Mouse (Mus musculus) small intestine, adult 2 months (tissue): ENCODE results near the gene Ifnar2. TPM values are rescaled to one million over a fixed set of nuclear protein-coding genes. Genes with fewer than 3 reads are reported as not detected.

ENCODE experiments used
- H3K27ac ChIP-seq: fragments of 200-500 bp; 2 replicates; pipeline ENCODE4 v1.5.1; 2012; ENCODE audit warnings: low read depth, low read length, control low read depth, inconsistent platforms; ENCODE audit not compliant: insufficient read depth
- H3K27me3 ChIP-seq: fragments of 200-500 bp; 2 replicates; pipeline ENCODE4 v1.6.1; 2012; ENCODE audit warnings: mild to moderate bottlenecking, moderate library complexity, low read length, inconsistent platforms; ENCODE audit not compliant: control insufficient read depth, insufficient read depth
- H3K36me3 ChIP-seq: fragments of 200-500 bp; 2 replicates; pipeline ENCODE4 v1.6.1; 2012; ENCODE audit warnings: mild to moderate bottlenecking, low read length, control low read depth, inconsistent platforms; ENCODE audit not compliant: control insufficient read depth, insufficient read depth
- H3K4me1 ChIP-seq: fragments of 200-500 bp; 2 replicates; pipeline ENCODE4 v1.6.1; 2012; ENCODE audit warnings: low read length, inconsistent platforms, mixed read lengths; ENCODE audit not compliant: control insufficient read depth, insufficient read depth, insufficient read length
- H3K4me3 ChIP-seq: fragments of 200-500 bp; 2 replicates; pipeline ENCODE4 v1.5.1; 2012; ENCODE audit warnings: low read depth, mild to moderate bottlenecking, control low read depth, inconsistent platforms, low read length, moderate library complexity
- CTCF ChIP-seq: fragments of 200-500 bp; IDR thresholded peaks from 2 replicates; pipeline ENCODE4 v1.5.1; 2012; ENCODE audit warnings: low read depth, mild to moderate bottlenecking, control low read depth, inconsistent platforms, low read length, moderate library complexity, mixed read lengths; ENCODE audit not compliant: insufficient replicate concordance, insufficient read length; ENCODE audit errors: extremely low read depth
- POLR2A ChIP-seq: fragments of 200-500 bp; IDR thresholded peaks from 2 replicates; pipeline ENCODE4 v1.6.1; 2012; ENCODE audit warnings: low read depth, mild to moderate bottlenecking, control low read depth, inconsistent platforms, low read length, moderate library complexity
- WGBS: fragments of 180-500 bp; shearing (Covaris S2); methylation state at CpG from one replicate; pipeline ENCODE4 v1.1.7; 2018; 5-methylcytosine and 5-hydroxymethylcytosine counted together
- polyA plus RNA-seq: library from polyadenylated mRNA; depleted of rRNA; stranded (reverse); fragments of >200 nt; gene quantifications from 2 replicates; pipeline ENCODE4 v1.2.3, GENCODE M21; 2012

The Ifnar2 gene
- polyA plus RNA-seq, 1 experiment: 25.3 TPM

DNA sequence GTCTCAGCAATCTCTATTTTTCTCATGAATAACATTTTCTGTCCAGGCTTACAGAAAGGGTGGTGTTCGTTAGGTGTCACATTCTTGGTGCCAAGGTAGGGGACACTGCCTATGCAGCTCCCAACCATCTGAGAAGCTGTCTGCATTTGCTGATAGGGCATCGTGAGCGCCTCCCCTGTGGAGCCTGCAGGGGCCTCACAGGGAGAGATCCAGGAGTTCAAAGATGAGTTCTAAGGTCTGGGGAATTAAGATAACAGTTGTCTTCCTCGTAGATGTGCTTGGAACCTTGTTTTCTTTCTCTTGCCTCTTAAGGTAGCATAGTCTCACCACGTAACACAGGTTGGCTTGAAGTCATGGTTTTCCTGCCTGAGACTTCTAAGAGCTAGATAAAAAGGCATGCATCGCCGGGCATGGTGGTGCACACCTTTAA lies 69.2 kb downstream of the Ifnar2 start:
- TF ChIP-seq CTCF (0 out of 2 replicates have a peak, but pooled peaks have one; percentile 2), POLR2A (no peak)
- Histone ChIP-seq H3K27me3 (no peaks in the 10 kb centered on the region), H3K4me3 (no peak overlapping the region), H3K36me3 (no peaks in the 10 kb centered on the region), H3K27ac (peak overlapping the region; percentile 74), H3K4me1 (peaks cover 18% of the 10 kb centered on the region; the same call in 1 of the 2 replicates)
- 44% methylated on average over 7 of the region's 7 CpGs for WGBS

DNA sequence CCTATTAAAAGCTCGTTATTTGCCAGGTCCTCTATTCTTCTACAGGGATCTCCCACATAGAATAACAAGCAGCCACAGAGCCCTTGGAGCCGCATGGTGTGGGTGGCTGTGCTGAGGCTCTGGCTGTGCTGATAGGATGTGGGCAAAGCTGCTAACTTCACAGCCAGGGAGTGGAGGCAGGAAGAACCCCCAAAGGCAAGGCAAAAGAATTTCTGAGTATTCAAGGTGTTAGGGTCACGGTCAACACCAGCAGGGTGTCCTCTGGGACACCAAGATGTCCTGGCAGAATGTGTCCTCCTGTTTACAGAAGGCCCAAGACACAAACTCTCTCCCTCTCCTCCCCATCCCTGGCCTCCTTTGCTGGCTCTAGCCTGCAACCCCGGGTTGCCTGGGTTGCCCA lies 69.9 kb downstream of the Ifnar2 start:
- no peaks in the 10 kb centered on the region for H3K27me3 ChIP-seq
- TF ChIP-seq POLR2A: no peak
- TF ChIP-seq CTCF: no peak
- no peak overlapping the region for H3K4me3 ChIP-seq
- no peaks in the 10 kb centered on the region for H3K36me3 ChIP-seq
- 83% methylated on average over 4 of the region's 4 CpGs for WGBS
- H3K27ac ChIP-seq: peak overlapping the region; percentile 25
- peaks cover 24% of the 10 kb centered on the region; the same call in 1 of the 2 replicates for H3K4me1 ChIP-seq

DNA sequence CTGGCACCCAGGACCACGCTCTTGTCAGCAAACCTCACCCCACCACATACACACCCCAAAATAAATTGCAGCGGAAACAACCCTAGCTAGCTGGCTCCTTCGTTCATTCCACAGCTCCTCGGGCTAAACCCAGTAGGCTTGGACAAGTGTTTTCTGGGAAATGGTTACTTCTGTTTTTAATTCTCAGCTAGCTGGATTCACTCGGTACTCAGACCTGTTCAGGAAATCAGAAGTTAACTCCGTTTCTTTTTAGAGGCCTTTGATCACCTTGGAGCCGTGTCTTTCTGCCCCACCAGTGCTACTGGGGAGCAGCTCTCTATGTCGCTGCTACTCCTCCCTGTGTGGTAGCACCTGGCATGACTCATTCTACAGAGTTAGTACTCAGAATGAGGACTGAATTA lies 70.6 kb downstream of the Ifnar2 start:
- 79% methylated on average over 8 of the region's 8 CpGs for WGBS

DNA sequence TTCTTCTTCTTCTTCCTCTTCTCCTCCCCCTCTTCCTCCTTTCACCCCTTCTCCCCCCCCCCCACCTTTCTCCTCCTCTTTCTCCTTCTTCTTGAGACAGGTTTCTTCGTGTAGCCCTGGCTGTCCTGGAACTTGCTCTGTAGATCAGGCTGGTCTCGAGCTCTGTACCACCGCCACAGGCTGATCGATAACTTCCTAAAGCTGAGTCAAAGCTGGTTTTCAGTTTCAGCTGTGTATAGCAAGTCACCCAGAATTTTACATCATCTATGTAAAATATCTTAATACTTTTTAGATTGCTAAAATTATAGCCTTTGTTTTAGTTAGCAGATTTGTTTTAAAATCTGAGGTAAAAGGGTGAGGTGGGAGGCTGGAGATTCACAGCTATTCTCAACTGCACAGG lies 72.3 kb downstream of the Ifnar2 start:
- no peak overlapping the region for H3K4me3 ChIP-seq
- TF ChIP-seq CTCF: no peak
- no peak for TF ChIP-seq POLR2A
- H3K27me3 ChIP-seq: no peaks in the 10 kb centered on the region
- H3K36me3 ChIP-seq: no peaks in the 10 kb centered on the region
- 80% methylated on average over 4 of the region's 4 CpGs for WGBS
- peaks cover 43% of the 10 kb centered on the region; the same call in 1 of the 2 replicates for H3K4me1 ChIP-seq
- H3K27ac ChIP-seq: no peak overlapping the region

More for the DNA sequence above, 70.6 kb downstream of the Ifnar2 start:
- Histone ChIP-seq H3K4me3 (no peak overlapping the region), H3K4me1 (peaks cover 31% of the 10 kb centered on the region; the same call in 1 of the 2 replicates), H3K27ac (no peak overlapping the region), H3K36me3 (no peaks in the 10 kb centered on the region), H3K27me3 (no peaks in the 10 kb centered on the region)
- TF ChIP-seq POLR2A: no peak
- no peak for TF ChIP-seq CTCF

DNA sequence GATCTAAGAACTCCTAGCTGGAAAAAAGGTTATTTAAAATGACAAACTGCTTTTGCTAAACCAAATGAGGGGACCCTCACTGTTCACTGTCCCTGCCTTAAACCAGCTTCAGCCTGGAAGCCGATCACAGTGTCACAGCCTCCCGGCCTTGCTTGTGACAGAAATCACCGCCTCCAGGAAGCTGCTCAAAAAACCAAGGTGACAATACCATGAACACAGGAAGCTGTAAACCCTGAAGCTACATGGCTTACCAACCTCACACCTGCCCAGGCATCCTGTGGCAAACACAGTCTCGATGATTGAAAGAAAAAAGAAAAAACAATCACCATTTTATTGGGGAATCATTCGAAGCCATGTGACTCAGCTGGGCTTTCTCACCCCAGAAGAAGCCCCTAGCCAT lies 73.0 kb downstream of the Ifnar2 start:
- no peak for TF ChIP-seq POLR2A
- TF ChIP-seq CTCF: no peak
- WGBS: 67% methylated on average over 5 of the region's 5 CpGs
- peaks cover 43% of the 10 kb centered on the region; the same call in 1 of the 2 replicates for H3K4me1 ChIP-seq

DNA sequence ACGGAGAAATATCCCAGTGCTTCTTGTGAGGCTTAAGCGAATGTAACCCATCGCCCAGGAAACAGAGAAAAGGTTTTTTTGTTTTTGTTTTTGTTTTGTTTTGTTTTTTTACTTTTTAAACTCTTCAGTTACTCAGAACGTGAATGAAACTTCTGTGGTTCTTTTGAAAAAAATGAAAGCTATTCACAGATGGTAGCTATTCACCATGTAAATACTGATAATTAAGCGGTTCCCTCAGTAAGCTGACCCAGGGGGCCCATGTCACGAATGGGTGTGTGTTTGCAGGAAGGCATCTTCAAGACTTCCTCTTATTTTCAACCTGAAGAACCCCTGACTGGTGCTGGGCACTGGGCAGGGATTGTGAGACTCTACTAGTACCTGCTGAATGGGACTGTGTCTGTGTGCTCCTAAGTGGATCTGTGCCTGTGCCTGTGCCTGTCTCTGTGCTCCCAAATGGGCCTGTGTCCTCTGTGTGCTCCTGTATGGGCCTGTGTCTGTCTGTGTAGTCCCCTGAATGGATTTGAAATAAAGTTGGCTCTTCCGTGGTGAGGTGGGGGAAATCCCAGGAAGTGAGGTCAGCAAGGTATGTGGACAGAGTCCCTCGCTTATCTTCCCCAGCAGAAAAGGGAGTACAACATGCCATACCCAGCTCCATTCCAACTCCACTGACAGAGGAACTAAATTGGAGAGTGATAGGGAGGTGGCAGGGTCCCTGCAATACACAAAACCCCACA lies 74.4 kb downstream of the Ifnar2 start:
- WGBS: 46% methylated on average over 8 of the region's 8 CpGs
- H3K27me3 ChIP-seq: no peaks in the 10 kb centered on the region
- no peaks in the 10 kb centered on the region for H3K36me3 ChIP-seq
- H3K27ac ChIP-seq: peak overlapping the region; percentile 94
- no peak for TF ChIP-seq CTCF
- no peak for TF ChIP-seq POLR2A
- peaks cover 39% of the 10 kb centered on the region; the same call in 1 of the 2 replicates for H3K4me1 ChIP-seq
- H3K4me3 ChIP-seq: no peak overlapping the region; the same call in 1 of the 2 replicates

More for the DNA sequence above, 73.0 kb downstream of the Ifnar2 start:
- Histone ChIP-seq H3K4me3 (no peak overlapping the region), H3K27me3 (no peaks in the 10 kb centered on the region), H3K27ac (no peak overlapping the region), H3K36me3 (no peaks in the 10 kb centered on the region)

DNA sequence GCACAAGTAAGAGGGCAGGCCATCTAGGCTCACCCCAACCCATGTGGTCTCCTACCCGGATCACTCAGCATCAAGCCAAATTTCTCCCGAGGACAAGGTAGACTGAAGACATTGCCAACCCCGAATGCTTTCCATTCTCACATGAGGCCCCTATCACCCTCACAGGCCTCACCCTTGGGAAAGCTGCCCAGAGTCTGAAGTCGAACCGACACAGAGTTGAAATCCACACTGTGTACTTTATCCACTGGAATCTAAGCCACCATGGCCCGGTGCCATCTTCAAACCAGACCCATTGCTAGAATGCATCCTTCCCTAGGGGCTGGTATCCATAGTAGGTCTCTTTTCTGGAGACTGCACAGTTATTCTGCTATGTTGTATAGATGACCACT lies 74.9 kb downstream of the Ifnar2 start:
- Histone ChIP-seq H3K36me3 (no peaks in the 10 kb centered on the region), H3K4me1 (peaks cover 41% of the 10 kb centered on the region; the same call in 1 of the 2 replicates), H3K27me3 (no peaks in the 10 kb centered on the region), H3K27ac (peak overlapping the region; percentile 94), H3K4me3 (no peak overlapping the region; the same call in 1 of the 2 replicates)
- WGBS: 18% methylated on average over 6 of the region's 6 CpGs
- no peak for TF ChIP-seq CTCF
- no peak; the same call in 1 of the 2 replicates for TF ChIP-seq POLR2A
